Mouse (Mus musculus): Measurements from ENCODE around the gene Epha2. TPM values are rescaled to one million over a fixed set of nuclear protein-coding genes. Genes with fewer than 3 reads are reported as not detected.

Gene Epha2
- polyA plus RNA-seq, 1 experiment from 2014 or later: 3.9 TPM

DNA sequence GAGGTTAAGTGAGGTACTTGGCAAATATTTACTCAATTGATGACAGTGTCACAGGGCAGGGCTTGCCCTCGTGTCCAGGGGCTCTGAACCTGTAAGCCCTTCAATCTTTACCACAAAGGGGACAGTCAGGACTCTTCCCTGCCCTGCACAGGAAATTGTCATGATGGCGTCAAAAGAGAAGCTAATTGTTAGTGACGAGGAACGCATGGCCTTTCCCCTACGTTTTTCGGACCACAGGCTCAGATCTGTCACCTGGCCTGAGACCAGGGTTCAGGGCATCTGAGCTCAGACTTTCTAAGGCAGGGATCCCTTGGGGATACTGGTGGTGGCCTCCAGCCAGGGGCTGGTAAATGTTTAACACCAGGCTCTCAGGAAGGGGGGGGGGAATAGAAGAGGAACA, 19.9 kb upstream of the Epha2 start:
- no peak overlapping the region for H3K27ac ChIP-seq (replicated peaks)
- ATAC-seq (ENCODE audit: low FRiP score, low TSS enrichment) (no peak), DNase-seq (ENCODE audit: low spot score) (peak; percentile 69)

DNA sequence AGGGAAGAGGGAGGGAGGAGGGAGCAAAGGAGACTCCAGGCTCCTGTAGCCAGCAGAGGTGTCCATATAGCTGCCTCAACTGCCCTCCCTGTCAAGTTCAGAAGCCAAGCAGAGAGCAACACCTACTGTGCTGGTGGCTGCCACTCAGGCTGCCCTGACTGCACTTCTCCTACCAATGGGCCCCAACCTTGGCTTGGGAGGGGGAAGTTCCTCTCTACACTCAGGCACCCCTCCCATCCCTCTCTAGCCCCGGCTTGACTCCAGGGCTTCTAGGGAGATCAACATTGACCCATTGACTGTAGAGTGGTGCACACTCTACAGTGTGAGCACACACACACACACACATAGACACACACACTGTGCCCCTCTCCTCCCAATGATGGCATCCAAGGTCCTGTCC, 19.5 kb upstream of the Epha2 start:
- TF ChIP-seq EP300 (optimal IDR thresholded peaks at IDR 0.05) (no peak), CTCF (IDR thresholded peaks at IDR 0.05; ENCODE audit: low read depth) (no peak)
- Histone ChIP-seq H3K36me3 (ENCODE audit: control insufficient read depth, insufficient read depth, low read length) (no peaks in the 10 kb centered on the region), H3K4me3 (ENCODE audit: low read depth, low read length) (no peak overlapping the region), H3K4me2 (replicated peaks; ENCODE audit: low read depth) (no peak overlapping the region), H3K9me3 (ENCODE audit: control insufficient read depth, low read length) (no peaks in the 10 kb centered on the region), H3K4me1 (replicated peaks; ENCODE audit: control insufficient read depth, insufficient read depth) (peaks cover 8% of the 10 kb centered on the region), H3K9ac (ENCODE audit: low read length) (no peak overlapping the region), H3K27ac (replicated peaks) (no peak overlapping the region), H3K27me3 (ENCODE audit: control insufficient read depth, insufficient read depth, low read length) (no peaks in the 10 kb centered on the region)
- ATAC-seq (ENCODE audit: low FRiP score, low TSS enrichment) (no peak), DNase-seq (ENCODE audit: low spot score) (no peak)
- 38% methylated on average over 1 of the region's 1 CpGs for WGBS

More for the DNA sequence above, 19.9 kb upstream of the Epha2 start:
- TF ChIP-seq CTCF (IDR thresholded peaks at IDR 0.05; ENCODE audit: low read depth): no peak
- TF ChIP-seq EP300 (optimal IDR thresholded peaks at IDR 0.05): no peak
- WGBS: 24% methylated on average over 6 of the region's 6 CpGs
- Histone ChIP-seq H3K36me3 (ENCODE audit: control insufficient read depth, insufficient read depth, low read length) (no peaks in the 10 kb centered on the region), H3K9me3 (ENCODE audit: control insufficient read depth, low read length) (no peaks in the 10 kb centered on the region), H3K4me1 (replicated peaks; ENCODE audit: control insufficient read depth, insufficient read depth) (peaks cover 8% of the 10 kb centered on the region), H3K9ac (ENCODE audit: low read length) (no peak overlapping the region), H3K4me2 (replicated peaks; ENCODE audit: low read depth) (no peak overlapping the region), H3K4me3 (ENCODE audit: low read depth, low read length) (no peak overlapping the region), H3K27me3 (ENCODE audit: control insufficient read depth, insufficient read depth, low read length) (no peaks in the 10 kb centered on the region)

DNA sequence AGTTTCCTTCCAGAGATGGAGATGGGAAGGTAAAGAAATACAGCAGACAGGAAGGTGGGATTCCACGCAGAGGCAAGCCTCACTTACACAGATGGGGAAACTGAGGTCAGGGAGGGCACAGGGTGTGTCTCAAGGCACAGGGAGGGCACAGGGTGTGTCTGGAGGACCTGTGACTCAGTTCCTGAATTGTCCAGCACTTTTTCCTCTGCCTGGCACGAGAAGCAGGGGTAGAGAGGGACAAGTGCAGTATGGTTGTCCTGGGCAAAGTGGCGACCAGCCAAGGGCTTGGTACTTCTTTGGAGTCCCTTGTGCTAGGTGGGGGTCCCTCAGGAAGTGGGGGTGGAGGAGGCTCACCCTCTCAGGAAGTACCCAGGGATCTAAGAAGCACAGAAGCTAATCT, 19.0 kb upstream of the Epha2 start:
- TF ChIP-seq CTCF (IDR thresholded peaks at IDR 0.05; ENCODE audit: low read depth) (no peak), EP300 (optimal IDR thresholded peaks at IDR 0.05) (no peak)
- 0 out of 2 replicates have a peak overlapping the region, but pooled peaks have one; percentile 13 for H3K9ac ChIP-seq (ENCODE audit: low read length)
- no peak overlapping the region for H3K4me3 ChIP-seq (ENCODE audit: low read depth, low read length)
- DNase-seq (ENCODE audit: low spot score): no peak
- H3K36me3 ChIP-seq (ENCODE audit: control insufficient read depth, insufficient read depth, low read length): no peaks in the 10 kb centered on the region
- H3K4me1 ChIP-seq (replicated peaks; ENCODE audit: control insufficient read depth, insufficient read depth): peaks cover 8% of the 10 kb centered on the region
- no peak overlapping the region for H3K4me2 ChIP-seq (replicated peaks; ENCODE audit: low read depth)
- H3K27me3 ChIP-seq (ENCODE audit: control insufficient read depth, insufficient read depth, low read length): no peaks in the 10 kb centered on the region
- no peak for ATAC-seq (ENCODE audit: low FRiP score, low TSS enrichment)
- no peaks in the 10 kb centered on the region for H3K9me3 ChIP-seq (ENCODE audit: control insufficient read depth, low read length)
- 47% methylated on average over 3 of the region's 3 CpGs for WGBS
- H3K27ac ChIP-seq (replicated peaks): no peak overlapping the region

DNA sequence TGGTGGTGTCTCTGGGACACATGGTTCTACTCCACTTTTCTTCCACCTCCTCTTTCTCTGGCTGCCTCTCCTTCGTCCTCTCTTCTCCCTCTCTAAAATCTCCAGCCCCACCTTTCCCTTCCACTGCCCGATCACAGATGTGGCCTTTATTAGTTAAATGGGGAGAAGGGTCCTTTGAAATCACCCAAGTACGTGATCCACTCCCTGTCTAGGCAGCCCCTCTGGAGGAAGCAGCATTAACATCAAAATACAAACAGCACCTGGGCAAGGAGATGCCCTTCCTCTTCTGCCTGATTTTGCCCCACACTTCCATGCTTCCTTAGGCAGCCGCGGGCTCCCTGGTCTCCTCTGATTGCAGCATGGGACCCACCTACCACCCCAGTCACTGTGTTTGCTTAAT, 18.4 kb upstream of the Epha2 start:
- Histone ChIP-seq H3K9me3 (ENCODE audit: control insufficient read depth, low read length) (no peaks in the 10 kb centered on the region), H3K4me1 (replicated peaks; ENCODE audit: control insufficient read depth, insufficient read depth) (peaks cover 12% of the 10 kb centered on the region), H3K36me3 (ENCODE audit: control insufficient read depth, insufficient read depth, low read length) (no peaks in the 10 kb centered on the region), H3K4me3 (ENCODE audit: low read depth, low read length) (no peak overlapping the region), H3K9ac (ENCODE audit: low read length) (no peak overlapping the region), H3K4me2 (replicated peaks; ENCODE audit: low read depth) (no peak overlapping the region), H3K27me3 (ENCODE audit: control insufficient read depth, insufficient read depth, low read length) (no peaks in the 10 kb centered on the region), H3K27ac (replicated peaks) (no peak overlapping the region)
- no peak for DNase-seq (ENCODE audit: low spot score)
- no peak for ATAC-seq (ENCODE audit: low FRiP score, low TSS enrichment)
- no peak for TF ChIP-seq CTCF (IDR thresholded peaks at IDR 0.05; ENCODE audit: low read depth)
- TF ChIP-seq EP300 (optimal IDR thresholded peaks at IDR 0.05): no peak
- 68% methylated on average over 5 of the region's 5 CpGs for WGBS

- 72% methylated on average over 11 of the region's 12 CpGs for WGBS
- Histone ChIP-seq H3K4me2 (replicated peaks; ENCODE audit: low read depth) (no peak overlapping the region), H3K27me3 (ENCODE audit: control insufficient read depth, insufficient read depth, low read length) (no peaks in the 10 kb centered on the region), H3K36me3 (ENCODE audit: control insufficient read depth, insufficient read depth, low read length) (no peaks in the 10 kb centered on the region), H3K4me3 (ENCODE audit: low read depth, low read length) (no peak overlapping the region), H3K9me3 (ENCODE audit: control insufficient read depth, low read length) (no peaks in the 10 kb centered on the region), H3K4me1 (replicated peaks; ENCODE audit: control insufficient read depth, insufficient read depth) (peaks cover 10% of the 10 kb centered on the region), H3K27ac (replicated peaks) (no peak overlapping the region), H3K9ac (ENCODE audit: low read length) (no peak overlapping the region)
- no peak for DNase-seq (ENCODE audit: low spot score)
- TF ChIP-seq CTCF (IDR thresholded peaks at IDR 0.05; ENCODE audit: low read depth) (no peak), EP300 (optimal IDR thresholded peaks at IDR 0.05) (no peak)
- no peak for ATAC-seq (ENCODE audit: low FRiP score, low TSS enrichment)
Observed at GRCm38 (mm10) chr4:141283176-141283878, 17.7 kb upstream of the Epha2 start.

DNA sequence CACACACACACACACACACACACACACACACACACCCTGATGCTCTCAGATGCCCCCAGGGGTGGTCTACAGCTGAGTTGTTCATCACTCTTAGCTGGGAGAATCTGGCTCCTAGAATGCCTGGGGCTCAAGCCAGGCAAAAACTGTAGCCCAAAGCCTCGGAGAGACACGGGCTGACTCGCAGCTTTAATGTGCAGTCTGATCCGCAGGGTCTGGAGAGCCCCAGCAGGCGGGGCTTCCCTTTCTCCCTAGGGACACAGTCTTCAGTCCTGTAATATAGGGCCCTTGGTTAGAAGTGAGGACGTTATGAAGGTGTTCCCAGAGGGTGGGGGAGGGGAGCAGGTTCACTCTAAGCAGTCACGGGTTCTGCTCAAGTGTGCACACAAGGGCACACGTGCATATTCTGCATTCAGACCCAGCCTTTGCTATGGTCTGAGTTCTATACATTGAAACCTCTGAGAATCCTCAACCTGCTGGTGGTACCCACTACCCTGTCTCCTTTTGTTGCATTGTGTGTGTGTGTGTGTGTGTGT, 17.1 kb upstream of the Epha2 start:
- no peak overlapping the region for H3K4me3 ChIP-seq (ENCODE audit: low read depth, low read length)
- no peak overlapping the region for H3K27ac ChIP-seq (replicated peaks)
- 0 out of 2 replicates have a peak, but pooled peaks cover 6% of the 10 kb centered on the region for H3K4me1 ChIP-seq (replicated peaks; ENCODE audit: control insufficient read depth, insufficient read depth)
- H3K4me2 ChIP-seq (replicated peaks; ENCODE audit: low read depth): no peak overlapping the region
- no peaks in the 10 kb centered on the region for H3K27me3 ChIP-seq (ENCODE audit: control insufficient read depth, insufficient read depth, low read length)
- TF ChIP-seq EP300 (optimal IDR thresholded peaks at IDR 0.05) (no peak), CTCF (IDR thresholded peaks at IDR 0.05; ENCODE audit: low read depth) (no peak)
- H3K9me3 ChIP-seq (ENCODE audit: control insufficient read depth, low read length): no peaks in the 10 kb centered on the region
- WGBS: 36% methylated on average over 8 of the region's 8 CpGs
- H3K9ac ChIP-seq (ENCODE audit: low read length): no peak overlapping the region
- DNase-seq (ENCODE audit: low spot score): no peak
- no peak for ATAC-seq (ENCODE audit: low FRiP score, low TSS enrichment)
- no peaks in the 10 kb centered on the region for H3K36me3 ChIP-seq (ENCODE audit: control insufficient read depth, insufficient read depth, low read length)

All from stomach, postnatal 0 days (tissue).